Mouse (Mus musculus): ENCODE measurements around the gene Mcf2l. TPM values are rescaled to one million over a fixed set of nuclear protein-coding genes. Genes with fewer than 3 reads are reported as not detected.

Mcf2l gene
- total RNA-seq (2014; fragmentation: Nextera tagmentation), result not detected in 2 replicates
- 0.49 TPM in 1 of 2 replicates, not detected in the other for total RNA-seq (2017)
- polyA plus RNA-seq (2012), result 0.01 TPM in 1 of 2 replicates, not detected in the other

DNA sequence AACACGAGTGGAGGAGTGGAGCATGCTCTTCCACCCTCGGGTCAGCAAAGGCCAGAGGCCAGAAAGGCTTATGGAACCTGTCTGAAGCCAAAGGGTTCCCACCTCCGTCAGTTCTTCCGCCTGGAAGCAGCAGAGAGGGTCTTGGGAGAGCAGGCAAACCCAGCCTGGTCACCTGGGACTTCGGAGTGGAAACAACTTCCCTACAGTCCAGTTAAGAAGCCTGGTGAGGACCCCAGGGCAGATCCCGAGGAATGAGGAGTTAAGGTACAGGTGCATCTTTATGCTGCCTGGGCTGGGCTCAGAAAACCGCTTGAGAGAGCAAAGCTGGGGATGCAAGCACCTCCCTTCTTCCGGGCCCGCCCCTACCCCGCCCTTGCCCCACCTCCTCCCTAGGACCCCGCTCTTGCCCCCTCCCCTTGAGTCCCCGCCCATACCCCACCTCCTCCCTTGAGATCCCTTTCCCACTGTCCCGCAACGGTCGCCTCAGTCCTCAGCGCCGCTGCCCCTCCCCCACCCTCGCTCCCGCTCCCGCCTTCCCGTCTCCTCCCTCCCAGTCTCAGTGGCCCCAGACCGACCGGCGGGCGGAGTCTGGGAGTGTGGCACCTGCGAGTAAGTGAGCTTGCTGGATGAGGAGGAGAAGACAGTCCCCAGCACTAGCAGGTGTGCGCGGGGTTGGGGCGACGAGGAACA, at the start of gene Mcf2l:
Gene Mcf2l, plus strand, starts transcription at position 450 of the 690 bp plus-strand sequence.
- Histone ChIP-seq H3K9me3 (replicated peaks) (no peaks in the 10 kb centered on the region), H3K4me1 (ENCODE audit: insufficient read depth, low read depth, low read length) (peaks cover 3% of the 10 kb centered on the region; the same call in 1 of the 2 replicates), H3K36me3 (replicated peaks) (no peaks in the 10 kb centered on the region), H3K4me3 (ENCODE audit: low read depth, low read length) (peak within 1 kb of the TSS; percentile 23; the same call in 1 of the 2 replicates), H3K27me3 (ENCODE audit: insufficient read depth, low read length) (peaks cover 26% of the 10 kb centered on the region; the same call in 1 of the 2 replicates)
- no peak for DNase-seq (ENCODE audit: low spot score)
- no peak for ATAC-seq (ENCODE audit: extremely low read depth, insufficient number of reproducible peaks, low FRiP score, poor library complexity, severe bottlenecking)
- TF ChIP-seq GATA1 (IDR thresholded peaks at IDR 0.05; ENCODE audit: borderline replicate concordance, low read length) (no peak), GATA2 (IDR thresholded peaks at IDR 0.05; ENCODE audit: borderline replicate concordance, low read depth, low read length) (no peak), TAL1 (conservative IDR thresholded peaks at IDR 0.05; ENCODE audit: low read depth, low read length) (no peak), POLR2AphosphoS5 (IDR thresholded peaks at IDR 0.05; ENCODE audit: insufficient replicate concordance, low read depth, low read length) (no peak), CTCF (IDR thresholded peaks at IDR 0.05; ENCODE audit: low read depth, low read length) (no peak)

DNA sequence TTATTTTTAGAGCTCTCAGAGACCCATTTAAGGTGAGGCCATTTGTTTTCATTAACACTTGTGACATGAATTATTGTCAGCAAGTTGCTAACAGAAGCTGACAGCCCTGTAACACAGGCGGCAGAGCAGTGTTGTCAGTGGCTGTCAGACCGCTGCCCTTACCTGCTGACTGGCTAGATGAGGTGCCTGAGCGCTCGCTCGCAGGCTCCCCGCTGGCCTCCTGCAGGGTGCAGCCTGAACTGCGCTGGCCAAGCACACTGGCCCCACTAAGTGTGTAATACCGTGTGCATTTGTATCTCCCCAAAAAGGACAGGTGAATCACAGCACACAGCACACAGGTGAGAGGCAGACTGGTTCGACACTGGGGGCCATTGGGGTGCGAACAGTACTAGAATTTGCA, 49.0 kb upstream of the Mcf2l start:
- DNase-seq (ENCODE audit: low spot score) (no peak), ATAC-seq (ENCODE audit: extremely low read depth, insufficient number of reproducible peaks, low FRiP score, poor library complexity, severe bottlenecking) (no peak)
- Histone ChIP-seq H3K36me3 (replicated peaks) (no peaks in the 10 kb centered on the region), H3K4me3 (ENCODE audit: low read depth, low read length) (no peak overlapping the region), H3K4me1 (ENCODE audit: insufficient read depth, low read depth, low read length) (no peaks in the 10 kb centered on the region), H3K27me3 (ENCODE audit: insufficient read depth, low read length) (peaks cover 3% of the 10 kb centered on the region; the same call in 1 of the 2 replicates), H3K9me3 (replicated peaks) (no peaks in the 10 kb centered on the region)
- TF ChIP-seq TAL1 (conservative IDR thresholded peaks at IDR 0.05; ENCODE audit: low read depth, low read length), result no peak
- TF ChIP-seq POLR2AphosphoS5 (IDR thresholded peaks at IDR 0.05; ENCODE audit: insufficient replicate concordance, low read depth, low read length), result no peak
- TF ChIP-seq CTCF (IDR thresholded peaks at IDR 0.05; ENCODE audit: low read depth, low read length), result no peak
- TF ChIP-seq GATA1 (IDR thresholded peaks at IDR 0.05; ENCODE audit: borderline replicate concordance, low read length), result no peak
- no peak for TF ChIP-seq GATA2 (IDR thresholded peaks at IDR 0.05; ENCODE audit: borderline replicate concordance, low read depth, low read length)

DNA sequence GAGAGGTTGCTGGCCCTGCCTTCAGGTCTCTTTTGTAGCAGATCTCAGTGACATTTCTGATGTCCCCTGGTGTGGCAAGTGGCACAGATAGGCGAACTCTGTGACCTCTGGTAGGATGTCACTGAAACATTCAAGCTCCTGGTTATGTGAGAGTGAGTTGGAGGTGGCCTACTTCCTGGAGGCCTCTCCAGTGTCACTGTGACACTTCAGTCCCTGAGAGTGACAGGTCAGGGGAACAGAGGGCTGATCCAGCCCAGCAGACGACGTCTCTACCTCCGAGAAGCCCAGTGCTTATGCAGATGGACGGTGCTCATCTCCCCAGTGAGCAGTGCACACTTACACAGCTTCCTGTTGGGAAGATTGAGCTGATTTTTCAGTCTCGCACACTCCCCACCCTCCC, 48.4 kb upstream of the Mcf2l start:
- no peaks in the 10 kb centered on the region for H3K36me3 ChIP-seq (replicated peaks)
- no peak for ATAC-seq (ENCODE audit: extremely low read depth, insufficient number of reproducible peaks, low FRiP score, poor library complexity, severe bottlenecking)
- TF ChIP-seq POLR2AphosphoS5 (IDR thresholded peaks at IDR 0.05; ENCODE audit: insufficient replicate concordance, low read depth, low read length), result no peak
- no peak for TF ChIP-seq GATA2 (IDR thresholded peaks at IDR 0.05; ENCODE audit: borderline replicate concordance, low read depth, low read length)
- TF ChIP-seq TAL1 (conservative IDR thresholded peaks at IDR 0.05; ENCODE audit: low read depth, low read length), result no peak
- no peak for TF ChIP-seq GATA1 (IDR thresholded peaks at IDR 0.05; ENCODE audit: borderline replicate concordance, low read length)
- TF ChIP-seq CTCF (IDR thresholded peaks at IDR 0.05; ENCODE audit: low read depth, low read length), result no peak
- no peaks in the 10 kb centered on the region for H3K9me3 ChIP-seq (replicated peaks)
- H3K27me3 ChIP-seq (ENCODE audit: insufficient read depth, low read length), result peaks cover 3% of the 10 kb centered on the region; the same call in 1 of the 2 replicates
- H3K4me1 ChIP-seq (ENCODE audit: insufficient read depth, low read depth, low read length), result no peaks in the 10 kb centered on the region
- no peak for DNase-seq (ENCODE audit: low spot score)
- H3K4me3 ChIP-seq (ENCODE audit: low read depth, low read length), result no peak overlapping the region

DNA sequence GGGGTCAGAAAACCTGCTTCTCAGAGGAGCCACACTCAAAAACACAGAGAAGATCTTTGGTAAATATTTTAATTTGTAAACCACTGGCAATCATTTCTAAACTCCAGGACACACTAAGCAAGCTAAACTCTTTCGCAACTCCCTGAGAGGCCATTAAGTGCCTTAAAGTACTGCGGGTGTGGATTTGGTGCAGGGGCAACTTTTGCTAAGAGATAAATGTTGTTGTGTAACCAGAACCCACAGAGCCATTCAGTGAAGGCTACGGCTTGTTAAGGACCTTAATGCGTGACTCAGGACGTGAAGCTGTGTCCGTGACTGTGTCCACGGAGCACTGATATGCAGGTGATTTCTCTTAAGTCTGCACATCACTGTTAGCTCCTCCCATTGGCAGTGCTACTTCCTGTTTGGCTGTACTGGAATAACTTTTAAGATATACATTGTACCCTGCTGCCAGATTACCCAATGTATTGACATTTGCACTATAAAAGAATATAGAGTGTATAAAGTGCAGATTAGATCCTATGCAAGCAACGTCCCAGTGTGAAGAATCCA, 47.8 kb upstream of the Mcf2l start:
- no peak for ATAC-seq (ENCODE audit: extremely low read depth, insufficient number of reproducible peaks, low FRiP score, poor library complexity, severe bottlenecking)

DNA sequence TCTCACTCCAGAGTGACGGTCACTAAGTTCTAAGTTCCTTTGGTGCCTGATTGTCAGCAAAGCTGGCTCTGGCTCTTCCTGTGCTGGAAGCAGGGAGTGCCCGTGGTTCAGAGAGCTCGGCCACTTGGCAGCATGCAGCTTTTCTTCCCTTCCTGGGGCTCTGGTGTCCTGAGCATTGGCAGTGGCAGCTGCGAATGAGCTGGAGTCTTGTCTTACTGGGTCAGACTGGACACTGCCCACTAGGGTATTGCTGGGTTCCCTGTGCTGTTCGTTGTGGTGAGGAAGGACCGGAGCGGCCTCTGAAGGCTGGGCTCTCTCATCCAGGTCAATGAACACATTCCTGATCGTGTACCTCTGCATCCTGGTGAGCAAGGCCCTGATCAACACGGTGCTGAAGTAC, 46.5 kb upstream of the Mcf2l start:
- no peaks in the 10 kb centered on the region for H3K4me1 ChIP-seq (ENCODE audit: insufficient read depth, low read depth, low read length)
- no peak for ATAC-seq (ENCODE audit: extremely low read depth, insufficient number of reproducible peaks, low FRiP score, poor library complexity, severe bottlenecking)
- DNase-seq (ENCODE audit: low spot score), result no peak
- peaks cover 6% of the 10 kb centered on the region; the same call in 1 of the 2 replicates for H3K27me3 ChIP-seq (ENCODE audit: insufficient read depth, low read length)
- H3K4me3 ChIP-seq (ENCODE audit: low read depth, low read length), result no peak overlapping the region
- H3K9me3 ChIP-seq (replicated peaks), result no peaks in the 10 kb centered on the region
- TF ChIP-seq POLR2AphosphoS5 (IDR thresholded peaks at IDR 0.05; ENCODE audit: insufficient replicate concordance, low read depth, low read length) (no peak), TAL1 (conservative IDR thresholded peaks at IDR 0.05; ENCODE audit: low read depth, low read length) (no peak), GATA1 (IDR thresholded peaks at IDR 0.05; ENCODE audit: borderline replicate concordance, low read length) (no peak), CTCF (IDR thresholded peaks at IDR 0.05; ENCODE audit: low read depth, low read length) (no peak), GATA2 (IDR thresholded peaks at IDR 0.05; ENCODE audit: borderline replicate concordance, low read depth, low read length) (no peak)
- H3K36me3 ChIP-seq (replicated peaks), result no peaks in the 10 kb centered on the region

More for the DNA sequence above, 47.8 kb upstream of the Mcf2l start:
- no peak for TF ChIP-seq CTCF (IDR thresholded peaks at IDR 0.05; ENCODE audit: low read depth, low read length)
- no peak for TF ChIP-seq GATA1 (IDR thresholded peaks at IDR 0.05; ENCODE audit: borderline replicate concordance, low read length)
- TF ChIP-seq GATA2 (IDR thresholded peaks at IDR 0.05; ENCODE audit: borderline replicate concordance, low read depth, low read length), result no peak
- TF ChIP-seq POLR2AphosphoS5 (IDR thresholded peaks at IDR 0.05; ENCODE audit: insufficient replicate concordance, low read depth, low read length), result no peak
- no peak for TF ChIP-seq TAL1 (conservative IDR thresholded peaks at IDR 0.05; ENCODE audit: low read depth, low read length)
- H3K4me1 ChIP-seq (ENCODE audit: insufficient read depth, low read depth, low read length), result no peaks in the 10 kb centered on the region
- no peaks in the 10 kb centered on the region for H3K9me3 ChIP-seq (replicated peaks)
- no peak overlapping the region for H3K4me3 ChIP-seq (ENCODE audit: low read depth, low read length)
- H3K27me3 ChIP-seq (ENCODE audit: insufficient read depth, low read length), result peaks cover 3% of the 10 kb centered on the region; the same call in 1 of the 2 replicates
- no peaks in the 10 kb centered on the region for H3K36me3 ChIP-seq (replicated peaks)
- DNase-seq (ENCODE audit: low spot score), result no peak

DNA sequence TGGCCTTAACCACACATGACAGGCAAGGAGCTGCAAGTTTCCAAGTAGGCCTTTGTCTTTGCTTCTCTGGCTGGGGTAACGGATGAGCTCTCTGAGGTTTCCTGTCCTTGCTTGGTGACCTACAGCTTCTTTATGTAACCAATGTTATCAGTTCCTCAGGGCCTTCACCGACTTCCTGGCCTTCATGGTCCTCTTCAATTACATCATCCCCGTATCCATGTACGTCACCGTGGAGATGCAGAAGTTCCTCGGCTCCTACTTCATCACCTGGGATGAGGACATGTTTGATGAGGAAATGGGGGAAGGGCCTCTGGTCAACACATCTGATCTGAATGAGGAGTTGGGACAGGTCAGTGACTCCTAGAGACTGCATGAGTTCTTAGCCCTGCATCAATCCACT, 45.3 kb upstream of the Mcf2l start:
- Histone ChIP-seq H3K27me3 (ENCODE audit: insufficient read depth, low read length) (peaks cover 4% of the 10 kb centered on the region; the same call in 1 of the 2 replicates), H3K4me3 (ENCODE audit: low read depth, low read length) (no peak overlapping the region), H3K36me3 (replicated peaks) (no peaks in the 10 kb centered on the region), H3K9me3 (replicated peaks) (no peaks in the 10 kb centered on the region), H3K4me1 (ENCODE audit: insufficient read depth, low read depth, low read length) (no peaks in the 10 kb centered on the region)
- no peak for ATAC-seq (ENCODE audit: extremely low read depth, insufficient number of reproducible peaks, low FRiP score, poor library complexity, severe bottlenecking)
- TF ChIP-seq POLR2AphosphoS5 (IDR thresholded peaks at IDR 0.05; ENCODE audit: insufficient replicate concordance, low read depth, low read length) (no peak), GATA1 (IDR thresholded peaks at IDR 0.05; ENCODE audit: borderline replicate concordance, low read length) (no peak)
- no peak for DNase-seq (ENCODE audit: low spot score)

Measured in G1E (cell line).